Mouse (Mus musculus): ENCODE measurements around the gene Arsg. TPM values are rescaled to one million over a fixed set of nuclear protein-coding genes. Genes with fewer than 3 reads are reported as not detected.
A peak's percentile ranks its signal among the peaks of the same experiment; 100 is the strongest.

Gene Arsg
- polyA plus RNA-seq, 1 experiment from 2014 or later, result 6.2 TPM

DNA sequence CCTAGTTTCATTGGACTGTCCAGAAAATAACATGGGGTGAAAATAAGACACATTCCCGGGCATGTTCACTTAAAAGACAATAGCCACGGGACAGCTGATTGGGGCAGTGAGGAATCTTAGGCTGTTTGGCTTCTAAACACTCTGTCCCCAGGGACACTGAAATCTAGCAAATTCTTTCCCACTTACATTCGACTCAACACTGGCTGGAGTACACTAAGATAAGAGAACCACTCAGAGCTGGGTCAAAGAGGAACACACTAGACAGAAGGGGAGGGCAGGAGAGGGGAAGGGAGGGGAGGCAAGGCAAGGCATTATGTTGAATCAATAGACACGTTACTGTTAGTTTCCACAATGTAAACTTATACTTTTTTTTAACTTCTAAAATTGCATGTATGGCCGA, 12.6 kb upstream of the Arsg start:
- Histone ChIP-seq H3K27me3 (replicated peaks; ENCODE audit: control insufficient read depth, insufficient read depth, low read length) (no peaks in the 10 kb centered on the region), H3K27ac (ENCODE audit: low read depth, low read length) (no peak overlapping the region), H3K4me2 (ENCODE audit: low read length) (no peak overlapping the region), H3K4me3 (ENCODE audit: low read depth, low read length) (no peak overlapping the region), H3K4me1 (ENCODE audit: control insufficient read depth, insufficient read depth, low read length) (no peaks in the 10 kb centered on the region), H3K9me3 (replicated peaks; ENCODE audit: control insufficient read depth, low read length) (no peaks in the 10 kb centered on the region), H3K9ac (ENCODE audit: low read length) (no peak overlapping the region), H3K36me3 (ENCODE audit: control insufficient read depth, insufficient read depth, low read length) (no peaks in the 10 kb centered on the region)
- no peak for DNase-seq (ENCODE audit: low spot score)
- 83% methylated on average over 5 of the region's 5 CpGs for WGBS
- ATAC-seq, result no peak

DNA sequence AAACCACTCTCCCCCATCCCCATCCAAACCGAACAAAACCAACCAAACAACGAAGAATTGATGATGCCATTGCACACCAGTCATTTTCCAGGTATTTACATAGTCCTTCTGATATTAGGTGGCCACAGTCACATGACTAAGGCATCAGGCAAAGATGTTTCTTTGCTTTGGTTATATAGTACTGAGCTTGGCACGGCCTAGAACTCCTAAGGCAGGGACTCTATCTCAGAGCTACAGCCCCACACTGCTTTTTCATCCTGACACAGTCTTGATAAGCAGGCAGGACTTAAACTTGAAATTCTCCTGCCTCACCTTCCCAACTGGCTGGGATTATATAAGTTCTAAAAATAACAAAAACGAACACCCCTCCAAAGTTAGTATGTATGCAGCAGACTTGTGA, 8.1 kb upstream of the Arsg start:
- no peaks in the 10 kb centered on the region for H3K27me3 ChIP-seq (replicated peaks; ENCODE audit: control insufficient read depth, insufficient read depth, low read length)
- ATAC-seq, result no peak
- no peaks in the 10 kb centered on the region for H3K9me3 ChIP-seq (replicated peaks; ENCODE audit: control insufficient read depth, low read length)
- no peaks in the 10 kb centered on the region; the same call in 1 of the 2 replicates for H3K36me3 ChIP-seq (ENCODE audit: control insufficient read depth, insufficient read depth, low read length)
- no peak overlapping the region for H3K4me2 ChIP-seq (ENCODE audit: low read length)
- no peak overlapping the region for H3K4me3 ChIP-seq (ENCODE audit: low read depth, low read length)
- WGBS, result 90% methylated on average over 4 of the region's 4 CpGs
- no peaks in the 10 kb centered on the region for H3K4me1 ChIP-seq (ENCODE audit: control insufficient read depth, insufficient read depth, low read length)
- no peak overlapping the region for H3K9ac ChIP-seq (ENCODE audit: low read length)
- DNase-seq (ENCODE audit: low spot score), result no peak
- no peak overlapping the region for H3K27ac ChIP-seq (ENCODE audit: low read depth, low read length)

DNA sequence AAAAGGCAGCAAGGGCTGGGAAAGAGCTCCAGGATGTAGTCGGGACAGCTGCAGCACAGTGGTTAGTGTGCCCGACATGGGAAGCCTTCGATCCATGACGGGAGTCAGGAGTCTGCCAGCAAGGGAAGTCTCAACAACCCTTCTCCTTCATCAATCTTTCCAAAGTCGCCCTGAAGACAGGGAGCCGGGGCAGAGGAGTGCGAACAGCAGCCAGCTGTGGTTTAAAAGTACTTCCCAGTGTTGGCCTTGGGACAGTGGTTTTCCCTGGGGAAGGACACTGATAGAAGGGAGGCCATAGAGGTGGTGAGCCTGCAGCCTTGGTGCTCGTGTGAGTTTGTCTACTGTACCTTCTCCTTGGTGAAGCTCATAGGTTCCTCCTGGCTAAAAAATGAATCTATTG, 6.2 kb upstream of the Arsg start:
- Histone ChIP-seq H3K27ac (ENCODE audit: low read depth, low read length) (no peak overlapping the region), H3K9me3 (replicated peaks; ENCODE audit: control insufficient read depth, low read length) (no peaks in the 10 kb centered on the region), H3K4me2 (ENCODE audit: low read length) (no peak overlapping the region), H3K27me3 (replicated peaks; ENCODE audit: control insufficient read depth, insufficient read depth, low read length) (no peaks in the 10 kb centered on the region), H3K36me3 (ENCODE audit: control insufficient read depth, insufficient read depth, low read length) (no peaks in the 10 kb centered on the region; the same call in 1 of the 2 replicates), H3K4me1 (ENCODE audit: control insufficient read depth, insufficient read depth, low read length) (no peaks in the 10 kb centered on the region; the same call in 1 of the 2 replicates), H3K4me3 (ENCODE audit: low read depth, low read length) (no peak overlapping the region), H3K9ac (ENCODE audit: low read length) (no peak overlapping the region)
- 93% methylated on average over 8 of the region's 8 CpGs for WGBS
- no peak for ATAC-seq
- DNase-seq (ENCODE audit: low spot score), result no peak

DNA sequence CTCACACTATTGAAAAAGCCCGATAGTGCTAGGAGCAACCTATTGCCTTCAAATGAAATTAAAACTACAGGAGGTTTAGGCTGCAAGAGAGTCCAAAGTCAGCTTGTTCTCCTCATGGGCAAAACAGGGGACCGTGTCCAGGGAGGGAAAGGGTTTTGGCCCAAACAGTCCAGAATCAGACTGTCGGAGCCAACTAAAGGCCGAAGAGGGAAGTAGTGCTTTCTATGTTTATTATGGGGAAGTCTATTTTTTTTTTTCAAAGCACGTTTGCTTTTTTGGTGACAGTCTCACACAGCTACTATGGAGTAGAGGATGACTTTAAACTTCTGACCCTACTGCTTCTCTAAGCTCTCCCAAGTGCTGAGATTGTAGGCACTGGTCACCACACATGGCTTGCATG, 5.0 kb upstream of the Arsg start:
- H3K4me3 ChIP-seq (ENCODE audit: low read depth, low read length), result no peak overlapping the region
- no peaks in the 10 kb centered on the region; the same call in 1 of the 2 replicates for H3K4me1 ChIP-seq (ENCODE audit: control insufficient read depth, insufficient read depth, low read length)
- no peaks in the 10 kb centered on the region for H3K27me3 ChIP-seq (replicated peaks; ENCODE audit: control insufficient read depth, insufficient read depth, low read length)
- no peaks in the 10 kb centered on the region; the same call in 1 of the 2 replicates for H3K36me3 ChIP-seq (ENCODE audit: control insufficient read depth, insufficient read depth, low read length)
- ATAC-seq, result no peak
- WGBS, result 93% methylated on average over 5 of the region's 5 CpGs
- no peaks in the 10 kb centered on the region for H3K9me3 ChIP-seq (replicated peaks; ENCODE audit: control insufficient read depth, low read length)
- no peak overlapping the region for H3K27ac ChIP-seq (ENCODE audit: low read depth, low read length)
- H3K9ac ChIP-seq (ENCODE audit: low read length), result no peak overlapping the region
- H3K4me2 ChIP-seq (ENCODE audit: low read length), result no peak overlapping the region
- no peak for DNase-seq (ENCODE audit: low spot score)

DNA sequence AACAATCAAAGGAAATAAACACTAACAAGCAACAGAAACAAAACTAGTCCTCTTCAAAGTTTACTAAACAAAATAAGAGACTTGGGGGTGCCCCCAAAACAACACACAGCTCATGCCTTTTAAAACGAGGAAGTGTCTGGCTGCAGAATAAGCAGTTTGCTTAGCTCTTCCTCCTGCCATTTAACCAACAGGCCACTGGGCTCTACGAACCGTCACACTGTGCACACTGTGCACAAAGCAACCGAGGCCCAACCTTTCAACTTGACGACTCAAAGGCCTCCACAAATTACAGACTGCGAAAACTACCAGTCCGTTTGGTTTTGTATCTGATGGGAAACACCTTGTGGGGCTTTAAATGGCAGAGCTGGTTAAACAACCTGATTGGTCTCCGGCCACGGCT, 3.0 kb upstream of the Arsg start:
- no peak for DNase-seq (ENCODE audit: low spot score)
- Histone ChIP-seq H3K9me3 (replicated peaks; ENCODE audit: control insufficient read depth, low read length) (no peaks in the 10 kb centered on the region), H3K4me1 (ENCODE audit: control insufficient read depth, insufficient read depth, low read length) (peaks cover 4% of the 10 kb centered on the region; the same call in 1 of the 2 replicates), H3K9ac (ENCODE audit: low read length) (no peak overlapping the region), H3K4me3 (ENCODE audit: low read depth, low read length) (no peak overlapping the region), H3K36me3 (ENCODE audit: control insufficient read depth, insufficient read depth, low read length) (no peaks in the 10 kb centered on the region; the same call in 1 of the 2 replicates), H3K4me2 (ENCODE audit: low read length) (no peak overlapping the region), H3K27ac (ENCODE audit: low read depth, low read length) (no peak overlapping the region), H3K27me3 (replicated peaks; ENCODE audit: control insufficient read depth, insufficient read depth, low read length) (no peaks in the 10 kb centered on the region)
- no peak for ATAC-seq
- WGBS, result 68% methylated on average over 9 of the region's 9 CpGs

DNA sequence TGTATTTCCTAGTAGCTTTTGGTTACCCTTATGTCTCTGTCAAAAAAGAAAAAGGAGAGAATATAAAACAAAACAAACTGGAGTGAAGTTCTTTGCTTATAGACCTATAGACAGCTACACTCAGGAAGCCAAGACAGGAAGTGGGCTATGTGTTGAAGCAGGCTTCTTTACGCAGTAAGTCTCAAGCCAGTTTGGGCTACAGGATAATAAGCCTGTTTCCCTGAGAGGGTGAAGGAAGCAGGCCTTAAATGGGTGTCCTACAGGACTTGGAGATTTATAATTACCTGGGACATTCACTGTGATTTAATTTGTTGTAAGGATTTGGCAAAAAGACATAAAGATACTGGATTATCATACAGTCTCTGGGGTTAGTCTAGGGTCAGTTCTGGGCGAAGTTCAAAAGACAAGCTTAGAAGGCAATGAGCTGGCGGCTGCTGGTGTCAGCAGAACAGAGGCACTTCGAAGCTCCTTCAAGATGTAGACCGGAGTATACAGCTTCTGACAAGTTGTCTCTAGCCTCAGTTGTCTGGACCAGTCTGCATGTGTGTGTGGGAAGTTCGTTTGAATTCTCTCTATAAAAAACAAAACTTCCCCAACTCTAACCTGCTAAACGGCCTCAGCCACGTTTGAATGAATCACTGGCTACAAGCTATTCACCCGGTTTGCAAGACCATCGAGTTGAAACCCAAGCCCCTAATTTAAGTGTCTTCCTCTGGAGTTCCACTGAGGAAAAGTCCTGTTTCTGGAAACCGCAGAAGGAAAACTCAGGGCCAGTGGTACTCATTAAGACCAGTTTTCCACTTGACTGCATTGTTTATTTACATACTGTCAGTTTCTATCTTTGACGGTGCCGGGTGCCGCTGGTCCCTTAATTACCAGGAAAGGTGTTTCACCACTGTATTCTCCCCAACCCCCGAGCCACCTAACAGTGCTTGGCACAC, 2.0 kb upstream of the Arsg start:
- Histone ChIP-seq H3K4me3 (ENCODE audit: low read depth, low read length) (peak overlapping the region; percentile 78), H3K9ac (ENCODE audit: low read length) (no peak overlapping the region), H3K4me1 (ENCODE audit: control insufficient read depth, insufficient read depth, low read length) (peaks cover 7% of the 10 kb centered on the region), H3K27ac (ENCODE audit: low read depth, low read length) (no peak overlapping the region), H3K36me3 (ENCODE audit: control insufficient read depth, insufficient read depth, low read length) (no peaks in the 10 kb centered on the region; the same call in 1 of the 2 replicates), H3K4me2 (ENCODE audit: low read length) (peak overlapping the region; percentile 85), H3K9me3 (replicated peaks; ENCODE audit: control insufficient read depth, low read length) (no peaks in the 10 kb centered on the region), H3K27me3 (replicated peaks; ENCODE audit: control insufficient read depth, insufficient read depth, low read length) (no peaks in the 10 kb centered on the region)
- 29% methylated on average over 15 of the region's 15 CpGs for WGBS
- ATAC-seq, result no peak
- peak; percentile 28 for DNase-seq (ENCODE audit: low spot score)

DNA sequence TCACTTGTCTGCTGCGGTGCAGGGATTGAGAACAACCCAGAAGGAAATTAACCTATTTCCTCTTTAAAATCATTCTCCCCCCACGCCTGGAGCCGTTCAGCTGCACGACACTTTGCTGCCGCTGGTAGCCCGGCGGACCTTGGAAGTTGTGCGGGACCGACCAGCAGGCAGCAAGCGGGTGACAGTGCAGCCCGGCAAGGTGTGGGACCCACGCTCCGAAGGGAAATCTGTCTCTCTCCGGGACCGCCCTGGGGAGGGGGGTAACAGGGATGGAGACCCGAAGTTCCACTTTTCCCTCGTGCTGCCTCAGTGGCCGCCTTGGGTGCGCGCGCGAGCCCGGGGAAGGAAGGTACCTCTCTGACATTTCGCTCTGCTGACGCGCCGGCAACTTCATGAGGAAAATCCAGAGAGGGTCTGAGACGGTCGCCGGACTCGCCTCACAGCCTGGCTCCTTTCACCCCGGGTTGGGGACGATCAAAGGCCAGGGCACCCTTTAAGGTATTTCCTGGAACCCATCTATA, 943 bp upstream of the Arsg start:
- H3K36me3 ChIP-seq (ENCODE audit: control insufficient read depth, insufficient read depth, low read length), result no peaks in the 10 kb centered on the region
- H3K9me3 ChIP-seq (replicated peaks; ENCODE audit: control insufficient read depth, low read length), result no peaks in the 10 kb centered on the region
- H3K9ac ChIP-seq (ENCODE audit: low read length), result peak overlapping the region; percentile 80
- peak; percentile 46 for DNase-seq (ENCODE audit: low spot score)
- H3K27me3 ChIP-seq (replicated peaks; ENCODE audit: control insufficient read depth, insufficient read depth, low read length), result no peaks in the 10 kb centered on the region
- peaks cover 17% of the 10 kb centered on the region for H3K4me1 ChIP-seq (ENCODE audit: control insufficient read depth, insufficient read depth, low read length)
- H3K4me3 ChIP-seq (ENCODE audit: low read depth, low read length), result peak overlapping the region; percentile 78
- under 1% methylated on average over 33 of the region's 33 CpGs for WGBS
- ATAC-seq, result no peak
- peak overlapping the region; percentile 85 for H3K4me2 ChIP-seq (ENCODE audit: low read length)
- H3K27ac ChIP-seq (ENCODE audit: low read depth, low read length), result no peak overlapping the region

DNA sequence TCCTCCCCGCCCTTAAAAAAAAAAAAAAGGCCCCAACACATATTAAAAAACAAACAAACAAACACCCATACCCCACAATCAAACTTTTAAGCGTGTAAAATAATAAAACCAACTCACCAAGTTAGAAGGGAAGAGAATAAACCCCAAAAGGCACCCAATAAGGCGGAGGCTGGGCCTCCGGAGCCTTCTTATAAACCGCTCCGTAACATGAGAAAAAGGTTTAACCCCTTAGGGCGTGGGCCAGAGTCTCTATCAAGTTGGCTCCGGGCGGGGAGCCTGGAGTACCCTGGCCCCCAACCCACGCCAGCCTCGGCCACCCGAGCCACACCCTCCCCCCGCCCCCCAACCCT, 378 bp upstream of the Arsg start:
- DNase-seq (ENCODE audit: low spot score), result no peak
- under 1% methylated on average over 12 of the region's 13 CpGs for WGBS
- peak; percentile 58 for ATAC-seq
- Histone ChIP-seq H3K36me3 (ENCODE audit: control insufficient read depth, insufficient read depth, low read length) (no peaks in the 10 kb centered on the region), H3K4me2 (ENCODE audit: low read length) (peak overlapping the region; percentile 85), H3K9me3 (replicated peaks; ENCODE audit: control insufficient read depth, low read length) (no peaks in the 10 kb centered on the region), H3K27me3 (replicated peaks; ENCODE audit: control insufficient read depth, insufficient read depth, low read length) (no peaks in the 10 kb centered on the region), H3K27ac (ENCODE audit: low read depth, low read length) (peak overlapping the region; percentile 92), H3K4me1 (ENCODE audit: control insufficient read depth, insufficient read depth, low read length) (peaks cover 18% of the 10 kb centered on the region), H3K4me3 (ENCODE audit: low read depth, low read length) (peak overlapping the region; percentile 78), H3K9ac (ENCODE audit: low read length) (peak overlapping the region; percentile 80)
